Mouse (Mus musculus) neural tube, embryonic 12.5 days (tissue): ENCODE measurements around the gene Il4i1. TPM values are rescaled to one million over a fixed set of nuclear protein-coding genes. Genes with fewer than 3 reads are reported as not detected.

Experiments used
- ATAC-seq: fragments of 200-750 bp; cut with Nextera tagmentation; 2 replicates; pipeline ENCODE4 v1.8.0; 2017; ENCODE audit warnings: low read depth, mild to moderate bottlenecking, moderate TSS enrichment, moderate library complexity; ENCODE audit not compliant: low FRiP score
- H3K27ac ChIP-seq: fragments of 300-500 bp; sonication (generic); 2 replicates; pipeline ENCODE4 v1.5.1; 2016
- H3K27me3 ChIP-seq: fragments of 300-500 bp; sonication (generic); replicated peaks from 2 replicates; pipeline ENCODE4 v1.6.1; 2016; ENCODE audit warnings: mild to moderate bottlenecking
- H3K36me3 ChIP-seq: fragments of 300-500 bp; sonication (generic); 2 replicates; pipeline ENCODE4 v1.6.1; 2016; ENCODE audit warnings: mild to moderate bottlenecking
- H3K4me1 ChIP-seq: fragments of 300-500 bp; sonication (generic); 2 replicates; pipeline ENCODE4 v1.6.1; 2016
- H3K4me2 ChIP-seq: fragments of 300-500 bp; sonication (generic); replicated peaks from 2 replicates; pipeline ENCODE4 v1.6.1; 2016; ENCODE audit warnings: mild to moderate bottlenecking
- H3K4me3 ChIP-seq: fragments of 300-500 bp; sonication (generic); 2 replicates; pipeline ENCODE4 v1.5.1; 2016
- H3K9ac ChIP-seq: fragments of 300-500 bp; sonication (generic); 2 replicates; pipeline ENCODE4 v1.6.1; 2016; ENCODE audit warnings: mild to moderate bottlenecking
- H3K9me3 ChIP-seq: fragments of 300-500 bp; sonication (generic); 2 replicates; pipeline ENCODE4 v1.6.1; 2016; ENCODE audit warnings: mild to moderate bottlenecking
- WGBS: fragments of 180-500 bp; shearing (Covaris S2); methylation state at CpG from one replicate; pipeline ENCODE4 v1.1.7; 2016; 5-methylcytosine and 5-hydroxymethylcytosine counted together
- polyA plus RNA-seq: library from polyadenylated mRNA; unstranded; fragments of >200 nt; fragmentation: Nextera tagmentation; extraction: Ambion mirVana; gene quantifications from 2 replicates; pipeline ENCODE4 v1.2.1, GENCODE M21; 2016

Il4i1 gene
- polyA plus RNA-seq, 1 experiment from 2014 or later, result 1.5 TPM

GRCm38 (mm10) chr7:44852259-44853027 lies 36.3 kb downstream of the Il4i1 start:
- H3K36me3 ChIP-seq, result peaks cover 9% of the 10 kb centered on the region; the same call in 1 of the 2 replicates
- no peaks in the 10 kb centered on the region for H3K9me3 ChIP-seq
- no peak overlapping the region; the same call in 1 of the 2 replicates for H3K4me2 ChIP-seq
- peaks cover 62% of the 10 kb centered on the region for H3K4me1 ChIP-seq
- H3K27ac ChIP-seq, result no peak overlapping the region
- no peak overlapping the region for H3K9ac ChIP-seq
- ATAC-seq, result no peak
- 92% methylated on average over 36 of the region's 36 CpGs for WGBS
- no peaks in the 10 kb centered on the region for H3K27me3 ChIP-seq
- no peak overlapping the region for H3K4me3 ChIP-seq

- no peak overlapping the region for H3K4me3 ChIP-seq
- no peak overlapping the region for H3K27ac ChIP-seq
- H3K27me3 ChIP-seq, result no peaks in the 10 kb centered on the region
- peak overlapping the region; percentile 87; the same call in 1 of the 2 replicates for H3K4me2 ChIP-seq
- no peak overlapping the region for H3K9ac ChIP-seq
- no peaks in the 10 kb centered on the region for H3K9me3 ChIP-seq
- peaks cover 9% of the 10 kb centered on the region; the same call in 1 of the 2 replicates for H3K36me3 ChIP-seq
- peaks cover 61% of the 10 kb centered on the region for H3K4me1 ChIP-seq
- no peak for ATAC-seq
- WGBS, result 91% methylated on average over 2 of the region's 2 CpGs
Measured at GRCm38 (mm10) chr7:44853065-44853464, 36.9 kb downstream of the Il4i1 start.

GRCm38 (mm10) chr7:44853596-44854355 lies 37.6 kb downstream of the Il4i1 start:
- WGBS, result 32% methylated on average over 26 of the region's 26 CpGs
- ATAC-seq, result no peak
- H3K27me3 ChIP-seq, result no peaks in the 10 kb centered on the region

GRCm38 (mm10) chr7:44854356-44855031 lies 38.3 kb downstream of the Il4i1 start:
- Histone ChIP-seq H3K4me1 (peaks cover 61% of the 10 kb centered on the region), H3K36me3 (peaks cover 10% of the 10 kb centered on the region; the same call in 1 of the 2 replicates)
- peak; percentile 4; the same call in 1 of the 2 replicates for ATAC-seq

More at GRCm38 (mm10) chr7:44853596-44854355, 37.6 kb downstream of the Il4i1 start:
- H3K4me3 ChIP-seq, result peak overlapping the region; percentile 47
- peaks cover 9% of the 10 kb centered on the region; the same call in 1 of the 2 replicates for H3K36me3 ChIP-seq
- peak overlapping the region; percentile 72 for H3K9ac ChIP-seq
- H3K4me1 ChIP-seq, result peaks cover 61% of the 10 kb centered on the region
- H3K4me2 ChIP-seq, result peak overlapping the region; percentile 87
- no peaks in the 10 kb centered on the region for H3K9me3 ChIP-seq
- peak overlapping the region; percentile 80 for H3K27ac ChIP-seq

GRCm38 (mm10) chr7:44855036-44855435 lies 38.8 kb downstream of the Il4i1 start:
- Histone ChIP-seq H3K27ac (peak overlapping the region; percentile 80), H3K9me3 (no peaks in the 10 kb centered on the region), H3K4me3 (peak overlapping the region; percentile 47), H3K4me2 (peak overlapping the region; percentile 87), H3K4me1 (peaks cover 63% of the 10 kb centered on the region), H3K36me3 (peaks cover 15% of the 10 kb centered on the region; the same call in 1 of the 2 replicates), H3K9ac (peak overlapping the region; percentile 72; the same call in 1 of the 2 replicates), H3K27me3 (no peaks in the 10 kb centered on the region)
- ATAC-seq, result no peak
- 38% methylated on average over 10 of the region's 10 CpGs for WGBS

More at GRCm38 (mm10) chr7:44854356-44855031, 38.3 kb downstream of the Il4i1 start:
- Histone ChIP-seq H3K4me2 (peak overlapping the region; percentile 87), H3K4me3 (peak overlapping the region; percentile 47), H3K9me3 (no peaks in the 10 kb centered on the region), H3K9ac (peak overlapping the region; percentile 72), H3K27me3 (no peaks in the 10 kb centered on the region), H3K27ac (peak overlapping the region; percentile 80)
- 2% methylated on average over 45 of the region's 45 CpGs for WGBS

GRCm38 (mm10) chr7:44856265-44856916 lies 40.2 kb downstream of the Il4i1 start:
- peak overlapping the region; percentile 85; the same call in 1 of the 2 replicates for H3K9ac ChIP-seq
- no peaks in the 10 kb centered on the region for H3K27me3 ChIP-seq
- H3K4me2 ChIP-seq, result peak overlapping the region; percentile 87
- WGBS, result 68% methylated on average over 9 of the region's 9 CpGs
- H3K4me3 ChIP-seq, result peak overlapping the region; percentile 77; the same call in 1 of the 2 replicates
- peak overlapping the region; percentile 8; the same call in 1 of the 2 replicates for H3K27ac ChIP-seq
- H3K36me3 ChIP-seq, result peaks cover 17% of the 10 kb centered on the region
- no peaks in the 10 kb centered on the region for H3K9me3 ChIP-seq
- peaks cover 51% of the 10 kb centered on the region for H3K4me1 ChIP-seq
- no peak for ATAC-seq

GRCm38 (mm10) chr7:44857042-44857552 lies 40.9 kb downstream of the Il4i1 start, which contains the start of gene Pnkp:
TSS of gene Pnkp (plus strand) at chr7:44857139.
- peak; percentile 10 for ATAC-seq
- Histone ChIP-seq H3K9ac (peak within 1 kb of the TSS; percentile 85), H3K4me2 (peak within 1 kb of the TSS; percentile 87), H3K4me3 (peak within 1 kb of the TSS; percentile 77), H3K9me3 (no peaks in the 10 kb centered on the region), H3K4me1 (peaks cover 49% of the 10 kb centered on the region), H3K36me3 (peaks cover 24% of the 10 kb centered on the region), H3K27me3 (no peaks in the 10 kb centered on the region), H3K27ac (peak within 1 kb of the TSS; percentile 82)
- WGBS, result under 1% methylated on average over 32 of the region's 32 CpGs

GRCm38 (mm10) chr7:44857905-44858304 lies 41.7 kb downstream of the Il4i1 start:
- Histone ChIP-seq H3K36me3 (peaks cover 27% of the 10 kb centered on the region), H3K9ac (peak overlapping the region; percentile 85), H3K27me3 (no peaks in the 10 kb centered on the region), H3K4me3 (peak overlapping the region; percentile 77), H3K27ac (no peak overlapping the region), H3K4me2 (peak overlapping the region; percentile 87), H3K9me3 (no peaks in the 10 kb centered on the region), H3K4me1 (peaks cover 46% of the 10 kb centered on the region)
- ATAC-seq, result no peak
- WGBS, result 28% methylated on average over 8 of the region's 8 CpGs

GRCm38 (mm10) chr7:44859896-44860295 lies 43.7 kb downstream of the Il4i1 start:
- Histone ChIP-seq H3K9ac (no peak overlapping the region), H3K4me3 (no peak overlapping the region), H3K4me1 (peaks cover 26% of the 10 kb centered on the region), H3K27me3 (no peaks in the 10 kb centered on the region), H3K36me3 (peaks cover 43% of the 10 kb centered on the region), H3K9me3 (no peaks in the 10 kb centered on the region), H3K27ac (no peak overlapping the region), H3K4me2 (no peak overlapping the region)
- ATAC-seq, result no peak
- 93% methylated on average over 11 of the region's 11 CpGs for WGBS

- WGBS, result 66% methylated on average over 22 of the region's 22 CpGs
- 0 out of 2 replicates have a peak, but pooled peaks have one; percentile 18 for ATAC-seq
- Histone ChIP-seq H3K27me3 (no peaks in the 10 kb centered on the region), H3K4me3 (no peak overlapping the region), H3K9ac (0 out of 2 replicates have a peak overlapping the region, but pooled peaks have one; percentile 9), H3K4me1 (peaks cover 29% of the 10 kb centered on the region), H3K4me2 (no peak overlapping the region), H3K36me3 (peaks cover 52% of the 10 kb centered on the region), H3K9me3 (no peaks in the 10 kb centered on the region), H3K27ac (no peak overlapping the region)
Measured at GRCm38 (mm10) chr7:44860576-44861428, 44.6 kb downstream of the Il4i1 start.
